Mouse (Mus musculus): ENCODE measurements around the gene Agpat2. TPM values are rescaled to one million over a fixed set of nuclear protein-coding genes. Genes with fewer than 3 reads are reported as not detected.
A peak's percentile ranks its signal among the peaks of the same experiment; 100 is the strongest.

Agpat2 gene
- total RNA-seq, 2 experiments from 2014 or later: 0.85 to 1.2 TPM

GRCm38 (mm10) chr2:26602631-26603030 is 1.6 kb downstream of the Agpat2 start:
- intact Hi-C loops (cut with DNase I): no loop called here

DNA sequence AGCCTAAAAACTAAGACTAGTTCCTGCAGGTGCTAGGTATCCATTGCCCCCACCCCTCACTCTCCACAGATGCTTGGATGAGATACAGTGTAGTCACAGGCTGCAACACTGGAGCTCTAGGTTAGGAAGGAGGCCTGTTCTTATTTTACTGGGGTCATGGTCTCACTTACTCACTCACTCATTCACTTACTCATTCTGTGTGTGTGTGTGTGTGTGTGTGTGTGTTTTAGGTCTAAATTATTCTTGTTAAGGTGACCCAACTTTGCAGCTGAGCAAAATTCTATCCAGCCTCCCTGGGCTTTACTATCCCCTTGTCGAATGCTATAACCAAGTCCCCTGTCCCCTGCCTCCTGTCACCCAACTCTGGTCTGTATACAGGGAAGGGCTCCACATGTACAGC is 2.6 kb downstream of the Agpat2 start:
- intact Hi-C loops (cut with DNase I): no loop called here
- DNase-seq (ENCODE audit: low spot score in 2 of 2): no peak

More at GRCm38 (mm10) chr2:26602631-26603030, 1.6 kb downstream of the Agpat2 start:
- no peak for DNase-seq (ENCODE audit: low spot score in 2 of 2)

DNA sequence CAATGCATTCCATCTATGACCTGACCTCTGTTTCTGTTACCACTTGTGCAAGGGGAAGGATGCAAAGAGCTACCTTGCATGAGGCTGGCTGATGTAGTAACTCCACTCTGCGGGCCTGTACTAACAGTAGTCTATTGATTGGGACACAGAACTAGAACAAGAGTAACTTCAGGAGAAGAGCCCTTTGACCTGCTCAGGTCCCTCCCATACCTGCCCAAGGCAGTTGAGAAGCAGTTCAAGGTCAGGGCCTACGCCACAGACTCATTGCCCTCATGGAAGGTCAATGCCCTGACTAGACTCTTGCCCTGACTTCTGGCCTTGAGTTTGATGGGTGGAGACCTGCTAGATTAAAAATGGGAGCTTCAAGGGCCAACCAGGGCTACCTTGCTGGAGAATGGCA is 3.6 kb downstream of the Agpat2 start:
- intact Hi-C loops (cut with DNase I): no loop called here

DNA sequence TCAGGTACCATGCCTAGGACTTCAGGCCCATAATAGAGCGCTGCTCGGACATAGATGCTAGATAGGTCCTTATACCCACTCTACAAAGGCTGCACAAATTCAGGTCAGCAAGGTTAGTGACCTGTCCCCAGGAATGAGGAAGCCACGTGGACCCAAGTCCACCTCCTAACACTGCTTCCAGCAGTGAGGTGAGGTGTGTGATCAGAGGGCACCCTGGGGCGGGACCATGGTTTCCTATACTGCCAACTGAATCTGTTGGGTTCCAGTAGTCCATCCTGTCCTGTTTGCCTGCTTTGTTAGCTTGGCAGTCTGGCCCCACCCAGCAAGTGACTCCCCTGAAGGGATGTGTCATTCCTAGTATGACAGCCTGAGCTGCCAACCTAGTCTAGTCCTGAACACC is 4.3 kb downstream of the Agpat2 start:
- DNase-seq (ENCODE audit: low spot score in 2 of 2): no peak
- intact Hi-C loops (cut with DNase I): no loop called here

More for the DNA sequence above, 3.6 kb downstream of the Agpat2 start:
- no peak for DNase-seq (ENCODE audit: low spot score in 2 of 2)

DNA sequence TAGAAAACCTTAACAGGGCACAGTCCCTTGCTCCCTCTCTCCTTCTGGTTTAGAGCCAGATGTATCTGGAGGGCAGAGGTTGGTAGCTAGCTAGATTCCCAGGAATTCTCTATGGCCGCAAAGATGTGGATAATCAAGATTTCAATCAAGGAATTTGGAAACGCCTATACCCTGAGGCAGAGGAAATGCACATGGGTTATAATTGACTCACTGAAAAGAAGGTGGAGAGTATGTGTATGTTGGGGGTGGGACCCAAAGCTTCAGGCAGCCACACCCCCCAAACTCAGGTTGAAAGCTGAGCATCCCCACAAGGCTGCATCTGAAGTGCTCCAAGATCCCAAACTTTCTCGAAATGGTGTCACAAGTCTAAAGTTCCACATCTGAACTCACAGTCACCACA is 5.8 kb downstream of the Agpat2 start:
- DNase-seq (ENCODE audit: low spot score in 2 of 2): no peak
- intact Hi-C loops (cut with DNase I): no loop called here

DNA sequence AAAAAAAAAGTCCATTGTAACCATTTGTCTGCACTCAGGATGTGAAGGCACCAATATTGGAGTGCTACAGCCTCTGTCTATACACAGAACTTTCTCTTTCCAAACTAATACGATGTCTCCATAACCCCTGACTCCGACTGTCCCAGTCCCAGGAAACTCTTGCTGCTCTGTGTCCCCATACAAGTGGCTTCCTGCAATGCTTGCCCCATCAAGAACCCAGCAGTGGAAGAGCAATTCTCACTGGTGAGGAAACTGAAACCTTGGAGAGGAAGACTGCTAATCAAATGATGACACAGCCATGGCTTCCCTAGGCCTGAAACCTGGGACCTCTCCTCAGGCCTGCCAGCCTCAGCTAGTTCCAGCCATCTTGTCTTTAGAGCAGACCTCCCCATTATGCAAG is 6.4 kb downstream of the Agpat2 start:
- DNase-seq (ENCODE audit: low spot score in 2 of 2): no peak
- intact Hi-C loops (cut with DNase I): no loop called here

- intact Hi-C loops (cut with DNase I): no loop called here
- no peak for DNase-seq (ENCODE audit: low spot score in 2 of 2)
These were observed 7.3 kb downstream of the Agpat2 start for GRCm38 (mm10) chr2:26596898-26597297.

DNA sequence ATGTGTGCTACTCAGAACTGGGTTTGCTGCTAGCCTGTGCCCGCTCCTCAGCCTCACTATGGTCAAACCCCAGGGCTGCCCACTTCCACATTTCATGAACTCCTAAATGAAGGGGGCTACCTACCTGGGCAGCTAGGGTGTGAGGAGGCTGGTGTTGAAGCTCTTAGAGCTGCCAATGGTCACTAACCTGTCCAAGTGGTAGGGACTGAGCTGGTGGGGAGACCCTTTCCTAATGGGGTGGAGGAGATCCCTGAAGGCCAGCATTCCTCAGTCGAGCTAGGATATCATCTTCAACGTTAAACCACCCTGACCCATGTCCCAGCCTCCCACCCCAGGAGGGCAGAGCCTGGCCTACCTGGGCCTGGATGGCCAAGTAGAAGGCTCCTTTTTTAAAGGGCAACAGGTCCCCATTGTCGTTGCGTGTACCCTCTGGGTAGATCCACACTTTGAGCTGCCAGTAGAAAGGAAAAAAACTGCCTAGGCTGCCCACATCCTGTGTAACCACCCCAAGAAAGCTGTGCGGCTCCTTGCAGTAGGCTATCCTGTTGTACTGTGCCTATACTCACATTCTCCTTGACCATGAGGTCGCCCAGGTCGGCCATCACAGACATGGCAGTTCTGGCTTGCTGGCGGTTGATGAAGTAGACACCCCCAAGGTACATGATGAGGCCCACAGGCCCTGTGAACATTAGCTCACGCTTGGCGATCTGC is 8.3 kb downstream of the Agpat2 start:
- intact Hi-C loops (cut with DNase I): no loop called here

DNA sequence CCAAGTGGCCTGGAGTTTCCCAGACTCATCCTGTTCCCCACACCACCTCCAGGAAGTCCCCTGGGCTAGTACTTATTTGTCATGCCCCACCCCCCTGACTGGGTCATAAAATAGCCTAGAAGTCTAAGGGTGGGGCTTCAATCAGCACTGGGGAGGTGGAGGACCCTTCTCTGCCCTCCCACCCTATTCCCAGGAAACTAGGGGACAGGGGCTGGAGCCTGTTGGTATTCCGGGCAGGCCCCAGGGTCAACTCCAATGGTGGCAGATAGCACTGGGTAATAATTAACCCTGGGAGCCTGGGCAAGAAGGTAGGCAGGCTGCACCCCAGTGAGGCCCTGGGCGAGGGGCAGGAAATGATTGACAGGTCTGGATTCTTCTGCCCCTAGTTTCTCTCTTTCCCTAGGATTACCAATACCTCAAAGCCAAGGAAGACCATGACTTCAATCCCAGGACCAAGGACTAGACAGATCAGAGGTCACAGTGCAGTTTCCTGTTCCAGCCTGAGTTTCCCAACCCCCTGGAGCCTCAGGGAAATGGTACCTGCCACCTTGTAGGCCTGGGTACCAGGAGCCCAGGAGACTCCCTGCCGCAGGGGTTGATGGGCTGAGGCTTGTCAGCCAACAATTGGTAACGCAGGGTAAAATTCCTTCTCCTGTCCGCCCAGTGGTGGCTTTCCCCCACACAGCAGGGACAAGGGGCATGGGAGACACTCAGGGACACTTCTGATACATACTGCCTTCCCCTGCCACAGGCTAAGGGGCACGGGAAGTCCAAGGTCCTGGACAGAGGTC is 9.1 kb downstream of the Agpat2 start:
- intact Hi-C loops (cut with DNase I): no loop called here
- DNase-seq (ENCODE audit: low spot score in 2 of 2): no peak

More for the DNA sequence above, 8.3 kb downstream of the Agpat2 start:
- DNase-seq (ENCODE audit: low spot score in 2 of 2): no peak

GRCm38 (mm10) chr2:26594461-26594933 is 9.7 kb downstream of the Agpat2 start:
- DNase-seq (ENCODE audit: low spot score in 2 of 2): no peak
- intact Hi-C loops (cut with DNase I): no loop called here

GRCm38 (mm10) chr2:26594022-26594346 is 10.2 kb downstream of the Agpat2 start:
- DNase-seq (ENCODE audit: low spot score in 2 of 2): peak in 1 of 2 experiments; percentile 53
- intact Hi-C loops (cut with DNase I): no loop called here

DNA sequence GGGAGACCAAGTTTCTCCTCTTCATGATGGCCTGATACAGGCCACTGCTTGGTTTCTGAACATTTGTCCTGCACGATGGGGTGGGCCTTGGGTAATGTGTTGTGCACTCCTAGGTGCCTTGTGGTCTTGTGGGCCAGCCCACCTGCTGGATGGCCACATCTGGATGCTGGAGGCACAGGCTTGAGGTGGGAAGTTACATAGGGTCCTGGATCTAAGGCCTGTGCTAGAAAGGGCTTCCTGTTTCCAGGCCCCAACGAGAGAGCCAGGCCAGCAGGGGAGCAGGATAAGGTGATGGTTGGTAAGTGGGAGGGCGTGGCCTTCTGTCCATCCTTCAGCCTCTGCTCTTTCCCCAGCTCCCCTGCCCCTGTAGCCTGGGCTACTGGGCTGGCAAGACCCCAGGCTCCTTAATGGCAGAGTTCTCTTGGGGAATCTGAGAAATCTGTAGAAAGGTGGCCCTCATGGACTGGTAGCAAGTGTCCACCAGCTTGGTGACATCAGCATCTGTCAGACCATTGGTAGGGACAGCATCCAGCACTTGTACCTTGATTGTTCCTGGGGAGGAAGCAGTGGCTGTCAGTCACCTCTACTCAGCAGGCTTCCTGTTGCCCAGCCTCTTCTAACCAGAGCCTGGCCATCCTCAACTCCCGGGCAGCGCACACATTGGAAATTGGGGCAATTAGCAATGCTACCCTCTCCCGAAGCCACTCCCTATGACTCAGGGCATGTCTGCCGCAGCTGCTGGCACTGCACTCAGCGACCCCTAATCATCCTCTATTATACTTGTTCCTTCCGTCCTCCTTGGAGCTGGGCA is 10.8 kb downstream of the Agpat2 start:
- intact Hi-C loops (cut with DNase I): no loop called here

GRCm38 (mm10) chr2:26591416-26591815 is 12.8 kb downstream of the Agpat2 start:
- intact Hi-C loops (cut with DNase I): no loop called here
- no peak for DNase-seq (ENCODE audit: low spot score in 2 of 2)

More for the DNA sequence above, 10.8 kb downstream of the Agpat2 start:
- no peak for DNase-seq (ENCODE audit: low spot score in 2 of 2)

DNA sequence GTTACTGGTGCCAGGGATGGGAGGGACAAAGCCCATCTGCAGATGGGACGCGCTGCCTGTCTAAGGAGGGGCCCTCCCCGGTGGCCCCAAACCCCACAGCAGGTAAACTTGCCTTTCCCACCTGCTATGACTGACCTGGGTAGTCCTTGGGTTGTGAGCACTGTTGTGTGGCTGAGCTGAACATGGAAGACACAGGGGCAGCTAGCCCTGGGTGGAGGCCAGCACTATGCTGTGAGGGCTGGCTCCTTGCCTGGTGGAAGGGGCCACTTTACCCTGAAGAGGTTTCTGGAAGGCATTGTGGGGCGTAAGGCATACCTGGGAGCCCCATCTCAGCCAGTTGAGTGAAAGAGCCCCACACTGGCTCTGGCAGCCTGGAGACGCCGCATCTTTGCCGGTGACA is 13.3 kb downstream of the Agpat2 start:
- no peak for DNase-seq (ENCODE audit: low spot score in 2 of 2)
- intact Hi-C loops (cut with DNase I): no loop called here

DNA sequence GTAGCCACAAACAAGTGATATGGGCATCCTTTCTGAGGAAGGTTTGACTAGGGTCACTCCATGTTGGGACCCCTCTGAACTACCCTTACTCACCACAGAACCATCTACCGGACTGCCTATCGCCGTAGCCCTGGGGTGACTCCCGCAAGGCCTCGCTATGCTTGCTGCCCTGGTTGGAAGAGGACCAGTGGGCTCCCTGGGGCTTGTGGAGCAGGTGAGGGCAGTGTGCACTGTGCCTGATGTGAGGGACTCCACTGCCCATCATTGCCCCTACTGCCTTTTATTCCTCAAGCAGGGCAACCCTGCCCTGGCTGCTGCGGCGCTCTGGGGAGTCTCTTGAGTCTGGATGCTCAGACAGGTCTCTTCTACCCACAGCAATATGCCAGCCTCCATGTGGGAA is 13.9 kb downstream of the Agpat2 start:
- DNase-seq (ENCODE audit: low spot score in 2 of 2): no peak
- intact Hi-C loops (cut with DNase I): no loop called here

GRCm38 (mm10) chr2:26589284-26589683 is 14.9 kb downstream of the Agpat2 start:
- intact Hi-C loops (cut with DNase I): no loop called here
- no peak for DNase-seq (ENCODE audit: low spot score in 2 of 2)

DNA sequence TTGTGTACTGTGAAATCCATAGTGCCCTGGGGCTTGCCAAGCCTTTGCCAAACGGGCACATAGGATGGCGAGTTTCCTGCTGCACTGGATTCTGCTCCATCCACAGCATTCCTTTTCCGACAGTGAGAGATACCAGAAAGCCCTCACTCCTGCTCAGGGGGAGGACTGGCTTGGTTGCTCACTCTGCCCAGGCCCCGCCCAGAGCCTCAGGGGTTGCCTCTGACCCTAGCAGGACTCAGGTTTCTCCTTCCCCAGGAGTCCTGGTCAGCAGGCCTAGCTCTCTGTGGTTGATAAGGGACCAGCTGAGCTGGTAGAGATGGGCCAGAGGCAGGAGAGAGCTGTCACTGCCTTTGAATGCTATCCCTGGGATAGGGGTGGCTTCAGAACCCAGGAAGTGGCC is 15.6 kb downstream of the Agpat2 start:
- intact Hi-C loops (cut with DNase I): no loop called here
- DNase-seq (ENCODE audit: low spot score in 2 of 2): no peak

DNA sequence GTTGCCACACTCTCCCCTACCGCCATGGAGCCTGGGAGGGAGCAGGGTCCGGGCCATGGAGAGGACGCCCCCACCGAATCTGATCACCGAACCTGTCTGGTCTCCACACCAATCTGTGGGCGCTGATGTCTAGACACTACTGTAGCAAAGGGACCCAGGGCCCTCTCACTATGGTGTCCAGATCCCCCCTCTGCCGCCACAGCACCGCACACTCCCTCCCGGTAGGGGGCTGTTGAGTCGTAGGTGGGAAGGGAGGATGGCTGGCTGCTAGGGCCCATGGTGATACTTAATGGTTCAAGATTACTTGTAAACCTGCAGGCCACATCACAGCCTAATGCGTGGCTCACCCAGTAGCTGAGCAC is 17.2 kb downstream of the Agpat2 start:
- DNase-seq (ENCODE audit: low spot score in 2 of 2): no peak
- intact Hi-C loops (cut with DNase I): no loop called here

GRCm38 (mm10) chr2:26586294-26587043 is 17.7 kb downstream of the Agpat2 start, which contains the start of gene Gm20532:
TSS of gene Gm20532 (plus strand) at chr2:26586639.
- peak; percentile 56 to 69 for DNase-seq (ENCODE audit: low spot score in 2 of 2)
- intact Hi-C loops (cut with DNase I): loop anchor here (1.0 kb wide), 1 partner anchor 54 kb away; no protein-coding TSS in a partner anchor
